Mouse (Mus musculus) spleen, postnatal 14 days (tissue): ENCODE data around the gene Kif11.

ENCODE experiments used
- DNase-seq, 2 experiments: peaks; one replicate each; pipeline ENCODE4 v3.0.0; 2021 to 2022; ENCODE audit warnings: low spot score in 2 of 2

Gene Kif11

DNA sequence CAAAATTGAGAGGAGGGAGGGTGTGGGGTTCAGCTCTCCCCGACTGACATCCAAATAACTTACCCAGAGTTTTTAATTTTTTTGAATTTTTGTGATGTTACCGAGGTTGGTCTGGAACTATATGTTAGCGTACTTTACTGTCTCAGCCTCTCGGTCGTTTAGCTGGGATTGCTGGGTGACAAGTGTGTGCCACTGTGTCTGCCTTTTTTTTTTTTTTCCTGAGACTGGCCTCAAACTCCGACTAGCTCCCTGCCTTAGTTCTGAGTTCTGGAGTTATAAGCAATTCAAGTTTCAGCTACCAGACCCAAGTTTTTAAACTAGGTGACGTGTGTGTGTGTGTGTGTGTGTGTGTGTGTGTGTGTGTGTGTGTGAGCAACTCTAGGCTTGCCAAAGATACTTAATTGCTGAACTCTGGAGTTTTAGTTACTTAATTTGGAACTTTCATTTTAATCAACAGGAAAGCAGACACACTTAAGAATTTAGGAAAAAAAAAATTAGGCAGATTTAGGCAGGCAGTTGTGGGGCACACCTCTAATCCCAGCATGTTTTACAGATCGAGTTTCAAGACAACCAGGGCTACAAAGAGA, 1.3 kb downstream of the Kif11 start:
- DNase-seq: no peak

DNA sequence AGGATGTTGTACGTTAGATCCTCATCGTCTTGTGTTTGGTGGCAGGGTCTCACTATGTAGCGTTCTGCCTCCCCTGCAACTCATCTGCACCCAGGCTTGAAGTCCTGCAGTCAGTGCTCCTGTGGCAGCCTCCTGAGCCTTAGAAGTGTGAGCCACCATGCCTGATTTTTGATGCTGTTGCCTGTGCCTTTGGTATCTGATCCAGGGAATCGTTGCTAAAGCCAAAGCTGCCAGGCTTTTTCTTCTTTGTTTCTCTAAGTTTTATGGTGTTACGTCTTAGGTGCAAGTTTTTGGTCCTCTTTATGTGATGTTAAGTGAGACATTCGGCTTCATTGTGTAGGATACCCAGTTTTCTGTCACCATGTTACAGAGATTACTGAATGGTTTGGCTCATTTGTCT, 2.6 kb downstream of the Kif11 start:
- no peak for DNase-seq

DNA sequence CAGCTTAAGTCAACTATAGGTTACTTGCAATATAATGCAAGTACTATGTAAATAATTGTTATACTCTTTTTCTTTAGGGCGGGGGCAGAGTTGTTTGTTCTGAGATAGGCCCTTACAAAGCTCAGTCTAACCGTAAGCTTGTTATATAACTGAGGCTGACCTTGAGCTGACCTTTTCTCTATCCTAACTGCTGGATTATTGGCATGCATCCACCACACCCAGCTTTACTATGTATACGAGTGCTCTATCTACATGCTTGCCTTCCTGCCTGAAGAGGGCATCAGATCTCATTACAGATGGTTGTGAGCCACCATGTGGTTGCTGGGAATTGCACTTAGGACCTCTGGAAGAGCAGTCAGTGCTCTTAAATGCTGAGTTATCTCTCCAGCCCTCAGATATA, 9.9 kb downstream of the Kif11 start:
- DNase-seq: no peak

DNA sequence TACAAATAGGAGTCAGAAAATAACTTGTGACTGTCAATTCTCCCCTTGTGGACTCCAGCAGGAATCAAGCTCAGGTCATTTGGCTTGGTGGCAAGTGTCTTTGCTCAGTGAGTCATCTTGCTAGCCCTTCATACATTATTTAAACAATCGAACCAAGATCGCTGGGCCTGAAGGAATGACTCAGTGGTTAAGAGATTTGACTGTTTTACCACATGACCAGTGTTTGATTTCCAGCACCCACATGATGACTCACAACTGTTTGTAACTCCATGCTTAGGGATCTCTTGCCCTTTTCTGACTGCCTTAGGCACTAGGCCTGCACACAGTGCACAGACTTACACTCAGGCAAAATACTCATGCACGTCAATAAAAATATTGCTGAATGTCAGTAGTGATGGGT, 15.7 kb downstream of the Kif11 start:
- DNase-seq: no peak

DNA sequence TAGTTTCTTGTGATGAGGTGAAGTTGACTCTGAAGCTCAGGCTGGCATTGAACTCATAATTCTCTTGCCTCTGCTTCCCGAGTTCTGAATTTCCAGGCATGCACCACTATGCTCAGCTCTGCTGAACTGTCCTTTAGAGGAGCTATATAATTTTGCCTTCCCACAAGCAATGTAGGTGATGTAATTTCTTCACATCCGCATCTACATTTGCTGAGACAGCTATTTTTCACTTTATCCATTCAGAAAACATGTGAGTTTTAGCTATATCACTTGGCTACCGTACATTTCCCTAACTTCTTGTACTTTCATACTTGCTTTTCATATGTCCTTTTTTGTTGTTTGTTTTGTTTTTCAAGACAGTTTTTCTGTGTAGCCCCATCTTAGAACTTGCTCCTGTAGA, 20.1 kb downstream of the Kif11 start:
- DNase-seq: no peak

DNA sequence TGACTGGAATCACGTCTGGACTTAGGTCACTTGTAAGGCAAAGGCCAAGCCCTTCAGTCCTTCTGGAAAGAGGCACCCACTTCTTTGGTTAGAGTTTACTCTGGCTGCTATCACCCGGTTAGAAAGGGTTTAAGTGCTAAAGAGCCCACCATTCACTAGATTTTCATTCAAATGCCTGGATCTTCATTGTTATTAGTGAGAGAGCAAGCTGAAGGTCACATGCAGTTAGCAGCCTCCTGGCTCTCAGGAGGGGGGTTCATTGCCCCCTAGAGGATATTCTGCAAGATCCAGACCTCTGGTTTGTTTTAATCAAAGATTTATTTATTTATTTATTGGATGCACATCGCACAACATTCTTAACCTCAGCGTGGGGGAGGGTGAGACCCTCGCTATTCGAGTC, 24.7 kb downstream of the Kif11 start:
- no peak for DNase-seq

DNA sequence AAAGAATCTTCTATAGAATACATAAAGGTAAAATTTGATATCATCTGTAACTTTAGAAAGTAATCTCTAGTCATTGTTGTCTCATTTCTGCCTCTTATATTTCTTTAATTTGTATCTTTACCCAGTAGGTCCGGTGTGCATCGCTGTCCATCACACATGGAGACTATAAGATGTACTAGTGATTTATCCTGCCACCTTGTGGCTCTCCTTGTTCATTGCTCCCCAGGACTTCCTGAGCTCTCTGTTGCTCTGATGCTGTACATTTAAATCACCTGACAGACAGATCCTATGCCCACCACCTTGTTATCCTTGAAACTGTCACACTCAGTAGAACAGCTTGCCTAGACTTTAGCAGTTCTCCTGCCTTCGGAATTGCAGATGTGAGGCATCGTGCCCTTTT, 42.1 kb downstream of the Kif11 start:
- peak in 1 of 2 experiments; percentile 30 for DNase-seq

DNA sequence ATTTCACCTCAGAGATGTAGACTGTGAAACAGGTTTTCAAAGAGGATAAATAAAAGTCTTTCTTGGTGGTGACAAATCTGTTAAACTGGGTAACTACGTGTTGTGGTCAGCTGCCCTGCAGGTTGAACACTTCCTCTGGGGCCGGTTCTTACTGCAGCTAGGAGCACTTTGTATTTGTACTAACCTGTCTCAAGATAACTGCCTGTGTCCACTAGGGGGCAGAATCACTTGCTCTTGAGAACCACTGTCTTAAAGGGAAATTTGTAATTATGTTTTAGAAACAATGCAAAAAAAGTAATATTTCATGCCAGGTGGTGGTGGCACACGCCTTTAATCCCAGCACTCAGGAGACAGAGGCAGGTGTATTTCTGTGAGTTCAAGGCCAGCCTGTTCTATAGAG, 43.4 kb downstream of the Kif11 start:
- peak in 1 of 2 experiments; percentile 63 for DNase-seq

DNA sequence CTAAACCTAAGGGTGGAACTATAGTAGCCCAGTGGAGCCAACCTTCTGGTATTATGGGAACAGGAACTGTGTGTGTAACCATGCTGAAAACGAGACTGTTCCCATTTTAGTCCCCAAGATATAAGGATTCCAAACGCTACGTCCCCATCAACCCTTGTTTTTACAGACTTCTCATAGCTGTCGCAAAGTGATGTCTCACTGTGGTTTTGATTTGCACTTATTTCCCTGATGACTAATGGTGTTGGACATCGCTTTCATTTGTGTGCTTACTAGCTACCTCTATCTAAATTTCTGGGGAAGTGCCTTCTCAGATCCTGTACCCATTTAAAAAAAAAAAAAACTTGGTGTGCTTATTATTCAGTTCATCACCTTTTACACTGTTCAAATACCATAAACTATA, 52.4 kb downstream of the Kif11 start:
- DNase-seq: no peak

DNA sequence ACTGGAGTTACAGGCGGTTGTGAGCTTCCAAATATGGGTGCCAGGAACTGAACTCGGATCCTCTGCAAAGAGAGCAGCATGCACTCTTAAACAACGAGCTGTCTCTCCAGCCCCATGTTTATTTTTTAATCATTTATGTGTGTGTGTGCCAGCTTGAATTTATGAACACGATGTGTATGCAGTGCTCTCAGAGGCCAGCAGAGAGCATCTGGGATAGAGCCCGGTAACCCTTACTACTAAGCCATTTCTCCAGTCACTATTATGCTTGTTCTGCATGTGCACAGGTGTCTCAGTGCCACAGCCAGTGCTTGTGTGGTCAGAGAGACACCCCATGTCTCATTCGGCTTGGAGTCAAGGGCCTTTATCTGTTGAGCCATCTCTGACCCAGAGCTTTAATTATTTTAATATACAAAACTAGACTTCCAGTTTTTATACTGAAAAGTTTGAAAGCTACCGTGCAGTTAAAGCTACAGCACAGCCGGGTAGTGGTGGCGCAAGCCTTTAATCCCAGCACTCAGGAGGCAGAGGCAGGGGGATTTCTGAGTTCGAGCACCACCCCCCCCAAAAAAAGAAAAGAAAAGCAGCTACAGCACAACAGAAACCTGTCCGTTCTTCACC, 55.0 kb downstream of the Kif11 start:
- no peak for DNase-seq

DNA sequence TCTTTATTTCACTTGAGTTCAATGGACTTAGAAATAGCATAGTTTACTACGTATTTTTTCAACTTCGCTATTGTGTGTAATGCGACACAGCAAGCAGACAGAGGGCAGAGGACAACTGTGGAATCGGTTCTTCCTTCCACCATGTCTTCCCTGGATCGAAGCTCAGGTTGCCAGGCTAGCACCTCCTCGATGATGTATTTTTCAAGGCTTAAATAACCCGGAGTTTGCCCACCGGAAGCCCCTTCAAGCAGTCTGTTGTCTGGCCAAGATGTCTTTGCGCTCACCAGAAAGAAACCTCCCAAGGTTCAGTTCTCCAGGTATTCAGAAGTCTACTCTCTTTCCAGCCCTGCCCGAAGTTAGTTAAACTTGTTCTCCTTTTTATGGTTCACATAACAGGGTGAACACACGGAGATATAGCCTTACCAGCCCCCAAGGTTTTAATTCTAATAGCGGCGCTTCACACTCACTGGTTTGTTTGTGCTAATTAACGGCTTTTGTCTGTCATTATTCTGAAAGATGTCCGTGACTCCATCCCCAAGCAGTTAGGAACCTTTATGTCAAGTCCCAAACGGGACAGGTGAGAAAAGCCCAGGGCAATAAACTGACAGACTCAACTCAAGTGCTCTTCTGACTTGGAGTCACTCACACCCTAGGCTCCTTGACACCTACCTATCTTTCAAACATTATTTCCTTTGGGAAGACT, 56.8 kb downstream of the Kif11 start:
- DNase-seq: no peak

DNA sequence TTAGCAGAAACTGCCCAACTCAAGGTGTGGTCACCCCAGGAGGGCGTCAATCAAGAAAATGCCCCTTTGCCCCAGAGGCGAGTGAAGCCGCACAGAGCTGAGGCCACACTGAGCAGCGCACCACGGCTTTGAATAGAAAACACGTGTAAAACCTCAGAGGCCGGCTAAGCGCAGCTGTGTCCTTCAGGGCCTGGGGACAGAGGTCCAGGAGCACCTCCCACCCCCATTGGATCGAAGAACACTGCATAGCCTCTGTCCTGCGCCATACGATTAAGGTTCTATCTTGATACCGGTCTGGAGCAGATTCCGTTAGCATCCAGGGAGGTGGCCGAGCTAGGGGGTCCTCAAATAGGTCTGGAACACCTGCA, 57.7 kb downstream of the Kif11 start:
- no peak for DNase-seq

DNA sequence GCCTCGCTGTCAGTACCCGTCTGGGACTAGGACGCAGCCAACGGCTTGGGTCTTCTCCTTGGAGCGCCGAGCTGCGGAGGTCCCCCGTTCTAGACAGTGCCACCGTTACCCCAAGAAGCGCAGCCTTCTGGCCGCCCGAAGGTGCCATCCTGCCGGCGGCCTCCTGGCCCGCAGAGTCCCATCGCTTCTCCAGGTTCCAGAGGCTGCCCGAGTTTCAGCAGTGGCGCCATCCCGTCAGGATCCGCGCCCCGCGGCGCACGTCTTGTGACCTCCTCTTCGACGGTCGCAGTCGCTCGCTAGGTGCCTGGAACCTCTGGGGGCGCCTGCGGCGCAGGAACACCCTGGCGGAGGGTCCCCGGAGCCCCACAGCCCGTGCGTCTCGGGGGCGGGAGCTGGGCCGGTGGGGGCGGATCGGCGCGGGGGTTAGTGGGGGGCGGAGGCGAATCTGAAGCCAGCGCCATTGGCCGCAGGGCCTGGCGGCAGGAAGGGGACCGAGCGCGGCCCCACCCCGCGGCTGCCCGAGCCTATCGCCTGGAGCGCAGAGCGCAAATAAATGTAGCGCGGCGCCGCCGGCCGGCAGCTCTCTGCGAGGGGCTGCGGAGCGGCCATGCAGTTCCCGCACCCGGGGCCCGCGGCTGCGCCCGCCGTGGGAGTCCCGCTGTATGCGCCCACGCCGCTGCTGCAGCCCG, 58.2 kb downstream of the Kif11 start, which contains the start of gene Hhex:
Hhex (plus strand) TSS at position 548 of the 689 bp plus-strand sequence.
- DNase-seq: peak; percentile 70 to 78

DNA sequence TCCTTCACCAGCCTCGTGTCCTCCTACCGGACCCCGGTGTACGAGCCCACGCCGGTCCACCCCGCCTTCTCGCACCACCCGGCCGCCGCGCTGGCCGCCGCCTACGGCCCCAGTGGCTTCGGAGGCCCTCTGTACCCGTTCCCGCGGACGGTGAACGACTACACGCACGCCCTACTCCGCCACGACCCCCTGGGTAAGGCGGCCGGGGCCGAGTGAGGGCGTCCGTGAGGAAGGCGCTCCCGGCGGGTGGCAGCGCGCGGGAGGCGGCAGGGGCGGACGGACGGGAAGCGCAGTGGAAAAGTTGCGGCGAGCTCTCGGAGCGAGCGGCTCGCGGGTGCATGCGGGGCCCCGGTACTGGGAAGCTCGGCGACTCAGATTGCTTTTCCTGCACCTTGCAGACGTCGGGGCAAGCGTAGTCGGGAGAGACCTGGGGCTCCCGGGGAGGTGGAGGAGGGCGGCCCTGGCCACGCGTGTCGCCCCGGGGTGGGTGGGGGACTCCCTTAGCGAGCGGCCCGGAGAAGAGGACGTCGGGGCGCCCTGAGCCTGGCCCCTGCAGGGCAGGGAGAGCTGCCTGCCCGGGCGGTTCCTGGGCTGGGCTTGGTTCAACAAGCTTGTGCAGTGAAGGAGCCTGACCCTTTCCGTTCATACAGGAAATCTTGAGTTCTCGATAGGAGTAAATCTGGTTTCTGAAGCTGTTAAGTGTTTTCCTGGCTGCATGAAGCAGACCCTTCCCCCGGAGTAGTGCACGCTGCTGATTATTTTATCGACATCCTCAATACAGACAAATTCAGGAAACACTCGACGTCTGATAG, 59.0 kb downstream of the Kif11 start:
- DNase-seq: peak; percentile 20 to 39

DNA sequence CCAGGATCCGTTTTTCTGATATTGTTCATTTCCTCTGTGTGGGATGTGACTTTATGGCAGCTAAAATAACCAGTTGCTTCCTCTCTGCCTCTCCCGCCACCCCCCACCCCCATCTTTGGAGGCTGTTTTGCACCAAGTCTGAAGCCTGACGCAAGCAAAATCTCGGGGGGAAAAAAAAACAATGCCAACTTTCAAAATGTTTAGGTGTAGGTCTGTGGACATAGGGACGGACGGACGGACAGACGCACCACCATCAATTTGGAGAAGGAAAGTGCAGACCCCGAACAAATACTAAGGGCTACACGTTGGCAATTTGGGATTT, 59.6 kb downstream of the Kif11 start:
- DNase-seq: no peak

DNA sequence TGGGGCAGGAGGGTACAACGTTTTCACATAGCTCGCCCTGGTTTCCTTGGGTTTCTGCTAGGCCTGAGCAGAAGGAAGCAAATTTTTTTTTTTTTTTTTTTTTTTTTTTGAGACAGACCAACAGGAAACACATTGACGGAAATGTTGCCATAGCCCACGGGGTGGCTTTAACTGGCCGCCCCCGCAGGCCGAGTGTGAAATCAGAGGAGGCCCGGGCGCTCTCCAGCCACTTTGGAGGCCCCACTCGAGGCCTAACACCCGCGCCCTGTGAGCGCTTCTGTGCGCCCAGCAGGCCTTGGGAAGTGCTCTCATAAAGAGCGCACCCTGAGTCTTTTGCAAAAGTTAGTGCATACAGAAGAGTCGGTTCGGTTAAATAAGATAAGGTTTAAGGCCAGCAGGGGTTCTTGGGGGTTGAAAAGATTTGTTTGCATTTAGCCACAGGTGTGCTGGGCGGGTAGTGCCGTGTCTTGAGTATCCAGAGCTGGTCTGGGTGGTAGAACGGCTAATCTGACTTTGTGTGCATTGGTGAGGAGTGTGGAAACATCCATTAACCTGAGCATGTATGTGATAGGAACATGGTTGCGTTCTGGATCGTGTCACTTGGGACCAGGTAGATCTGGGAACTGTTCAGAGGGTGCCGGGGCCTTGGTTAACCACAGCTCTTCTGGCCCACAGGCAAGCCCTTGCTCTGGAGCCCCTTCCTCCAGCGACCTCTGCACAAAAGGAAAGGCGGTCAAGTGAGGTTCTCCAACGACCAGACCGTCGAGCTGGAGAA, 60.5 kb downstream of the Kif11 start:
- DNase-seq: peak; percentile 28 to 30

DNA sequence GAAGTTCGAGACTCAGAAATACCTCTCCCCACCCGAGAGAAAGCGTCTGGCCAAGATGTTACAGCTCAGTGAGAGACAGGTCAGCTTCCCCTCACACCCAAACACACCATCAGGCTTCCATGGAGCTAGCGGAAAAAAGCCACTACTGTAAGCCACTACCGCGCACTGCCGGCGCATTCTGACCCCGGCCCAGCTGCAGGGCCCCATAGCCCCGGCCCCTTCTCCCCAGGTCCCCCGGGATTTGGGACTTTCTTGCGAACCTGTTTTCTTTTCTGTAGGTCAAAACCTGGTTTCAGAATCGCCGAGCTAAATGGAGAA, 61.0 kb downstream of the Kif11 start:
- DNase-seq: no peak

DNA sequence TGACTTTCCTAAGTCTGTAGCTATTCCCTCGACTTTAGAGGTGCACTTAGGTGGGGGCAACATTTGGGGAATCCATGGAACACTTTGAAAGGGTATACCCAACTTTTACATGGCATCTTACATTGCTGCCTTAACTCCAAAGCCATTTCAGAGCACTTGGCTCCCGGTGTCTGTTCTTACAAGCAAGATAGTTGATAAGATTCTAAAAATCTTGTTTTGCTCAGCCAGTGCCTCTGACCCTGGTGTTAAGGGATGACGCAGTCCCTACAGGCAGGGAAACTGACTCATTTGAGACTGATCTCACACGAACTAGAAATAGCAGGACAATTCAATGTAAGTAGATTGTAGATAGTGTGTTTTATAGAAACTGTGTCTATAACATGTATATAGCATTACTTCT, 64.0 kb downstream of the Kif11 start:
- no peak for DNase-seq

DNA sequence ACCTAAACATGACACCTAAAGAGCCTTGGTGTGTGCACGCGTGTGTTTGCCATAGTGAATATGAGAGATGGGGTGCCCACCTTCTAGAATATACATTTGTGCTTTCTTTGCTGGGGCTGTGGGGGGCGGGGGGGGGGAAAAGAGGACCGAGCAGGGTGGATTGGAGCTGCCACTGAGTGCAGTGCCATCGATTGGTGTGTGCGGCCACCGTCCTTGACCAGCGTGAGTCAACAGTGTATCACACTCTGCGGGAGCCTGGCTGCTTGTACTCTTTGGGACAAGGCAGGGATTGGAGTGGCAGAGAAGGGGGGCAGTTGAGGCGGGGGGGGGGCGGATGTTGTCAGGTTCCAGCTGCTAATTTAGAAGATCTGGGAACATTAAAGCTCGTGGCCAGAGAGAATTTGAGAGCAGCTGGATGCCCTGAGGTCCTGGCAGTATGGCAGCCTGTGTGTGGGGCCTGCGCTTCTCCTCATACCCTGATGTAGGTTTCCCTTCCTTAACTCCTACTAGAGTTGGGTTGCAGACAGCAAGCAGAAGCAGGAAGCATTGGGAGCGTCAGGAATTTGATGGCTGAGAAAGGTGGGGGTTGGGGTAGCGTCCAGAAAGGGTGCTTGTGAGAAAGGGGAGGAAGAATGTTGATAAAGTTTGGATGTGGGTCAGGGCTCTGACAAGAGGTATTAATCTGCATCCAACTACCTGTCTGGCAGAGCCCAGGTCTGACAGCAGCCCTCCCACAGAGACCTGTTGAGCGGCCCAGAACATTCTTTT, 64.7 kb downstream of the Kif11 start:
- DNase-seq: no peak

DNA sequence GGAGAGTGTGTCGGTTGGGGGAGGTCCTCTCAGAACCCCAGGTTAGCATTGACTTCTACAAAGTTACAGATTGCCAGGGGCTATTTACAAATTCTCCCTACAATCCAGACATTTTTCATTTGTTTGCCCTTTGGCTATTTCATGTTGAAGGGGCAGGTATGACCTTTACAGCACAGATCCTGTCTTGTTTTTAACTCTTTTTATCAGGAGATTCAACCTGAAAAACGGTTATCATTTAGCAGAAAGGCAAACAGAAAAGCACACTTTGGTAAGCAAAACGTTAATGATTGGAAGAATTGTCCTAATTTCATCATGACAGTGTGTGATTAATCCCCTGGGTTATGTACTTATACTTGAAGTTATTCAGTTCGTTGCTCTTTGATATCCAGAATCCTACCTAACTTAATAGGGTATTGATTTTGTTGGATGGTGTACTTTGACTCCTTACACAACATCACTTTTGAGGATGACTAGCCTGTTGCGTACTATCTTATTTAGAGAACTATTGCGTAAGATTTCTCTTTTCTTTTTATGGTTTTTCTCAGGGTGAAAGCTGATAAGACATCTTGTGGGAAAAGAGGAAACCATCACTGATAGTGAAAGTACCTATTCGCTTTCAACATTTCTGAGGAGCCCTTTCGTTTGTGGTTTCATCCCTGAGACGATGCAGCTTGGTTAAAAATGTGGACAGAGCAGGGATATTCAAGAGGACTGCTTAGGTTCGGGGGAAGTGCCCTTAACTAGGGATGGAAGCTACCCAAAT, 66.5 kb downstream of the Kif11 start:
- no peak for DNase-seq
